Mouse (Mus musculus) kidney, postnatal 25 days (tissue): ENCODE results near the gene Lmtk3.

ENCODE experiments used
- DNase-seq, 2 experiments: peaks; one replicate each; pipeline ENCODE4 v3.0.0; 2021; ENCODE audit warnings: mixed read lengths in 2 of 2

The Lmtk3 gene

GRCm38 (mm10) chr7:45783511-45784091 lies at the start of gene Lmtk3:
TSS of gene Lmtk3 (plus strand) at chr7:45783738.
- DNase-seq: peak; percentile 69 to 79

- peak; percentile 87 to 92 for DNase-seq
Observed at GRCm38 (mm10) chr7:45739162-45739763, 44.3 kb upstream of the Lmtk3 start.

DNA sequence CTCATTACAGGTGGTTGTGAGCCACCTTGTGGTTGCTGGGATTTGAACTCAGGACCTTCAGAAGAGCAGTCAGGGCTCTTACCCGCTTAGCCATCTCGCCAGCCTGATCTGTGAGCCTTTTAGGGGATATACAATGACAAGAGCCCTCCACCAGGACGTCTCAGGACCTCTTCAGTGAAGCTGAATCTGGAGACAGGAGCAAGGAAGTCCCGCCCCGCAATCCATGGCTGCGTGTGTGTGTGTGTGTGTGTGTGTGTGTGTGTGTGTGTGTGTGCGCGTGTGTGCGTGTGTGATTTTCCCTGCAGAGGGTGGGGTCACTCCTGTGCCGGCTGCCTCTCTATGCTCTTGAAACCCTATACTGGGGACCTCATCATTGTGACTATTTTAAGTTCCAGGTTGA lies 43.7 kb upstream of the Lmtk3 start:
- no peak for DNase-seq

- no peak for DNase-seq
Observed at GRCm38 (mm10) chr7:45741308-45741707, 42.2 kb upstream of the Lmtk3 start.

DNA sequence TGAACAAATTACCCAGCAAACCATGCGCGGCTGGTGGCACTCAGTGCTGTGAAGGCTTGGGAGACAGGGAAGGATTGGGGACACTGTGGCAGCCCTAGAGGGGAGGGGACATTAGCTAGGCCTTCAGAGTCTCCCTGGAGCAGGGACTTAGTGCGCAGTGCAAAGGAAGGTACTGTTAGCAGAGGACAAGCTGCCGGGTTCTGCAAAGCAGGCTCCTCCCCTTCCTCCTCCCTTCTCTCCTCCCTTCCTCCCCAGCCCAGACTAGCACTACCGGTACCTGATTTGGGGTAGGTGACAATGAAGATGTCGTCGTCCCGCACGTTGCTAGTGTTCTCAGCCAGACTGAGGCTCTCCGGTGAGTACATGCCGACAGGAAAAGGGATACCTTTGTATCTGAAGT lies 41.8 kb upstream of the Lmtk3 start:
- no peak for DNase-seq

- no peak for DNase-seq
Observed at GRCm38 (mm10) chr7:45742338-45742737, 41.2 kb upstream of the Lmtk3 start.

DNA sequence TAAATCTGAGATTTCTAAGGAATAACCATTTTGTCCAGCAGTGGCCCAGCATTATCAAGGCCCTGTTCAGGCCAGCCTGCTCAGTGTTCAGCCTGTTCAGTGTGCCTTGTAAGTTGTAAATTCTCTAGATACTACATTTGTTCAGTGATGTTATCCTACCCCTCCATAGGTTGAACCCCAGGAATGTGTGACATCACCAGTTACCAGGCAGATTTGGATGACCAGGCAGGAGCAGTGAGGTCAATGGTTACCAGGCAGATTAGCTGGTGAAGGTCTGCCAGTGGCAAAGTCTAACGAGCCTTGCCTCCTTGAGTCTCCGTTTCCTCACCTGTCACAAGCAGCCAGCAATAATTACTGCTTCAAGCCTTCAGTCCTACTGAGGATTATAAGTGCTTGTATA lies 39.2 kb upstream of the Lmtk3 start:
- DNase-seq: peak; percentile 87 to 92

- DNase-seq: peak in 1 of 2 experiments; percentile 29
Observed at GRCm38 (mm10) chr7:45746518-45746917, 37.0 kb upstream of the Lmtk3 start.

- DNase-seq: no peak
Observed at GRCm38 (mm10) chr7:45747450-45747849, 36.1 kb upstream of the Lmtk3 start.

DNA sequence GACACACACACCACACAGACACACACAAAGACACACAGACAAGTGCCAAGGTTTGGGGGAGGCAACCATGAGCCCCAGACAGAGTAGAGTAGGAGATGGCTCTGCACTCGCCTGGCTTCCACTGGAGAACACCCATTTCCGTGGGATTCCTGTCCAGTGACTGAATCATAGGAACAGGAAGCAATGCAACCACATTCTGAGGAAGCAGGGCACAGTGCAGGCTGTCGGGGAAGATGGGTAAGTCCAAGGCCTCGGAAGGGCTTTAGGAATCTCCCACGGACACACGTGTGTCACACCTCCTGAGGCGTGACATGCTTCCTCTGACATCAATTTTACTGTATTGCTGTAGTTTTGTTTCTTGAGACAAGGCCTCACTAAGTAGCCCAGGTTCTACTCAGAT lies 35.4 kb upstream of the Lmtk3 start:
- DNase-seq: peak in 1 of 2 experiments; percentile 57

DNA sequence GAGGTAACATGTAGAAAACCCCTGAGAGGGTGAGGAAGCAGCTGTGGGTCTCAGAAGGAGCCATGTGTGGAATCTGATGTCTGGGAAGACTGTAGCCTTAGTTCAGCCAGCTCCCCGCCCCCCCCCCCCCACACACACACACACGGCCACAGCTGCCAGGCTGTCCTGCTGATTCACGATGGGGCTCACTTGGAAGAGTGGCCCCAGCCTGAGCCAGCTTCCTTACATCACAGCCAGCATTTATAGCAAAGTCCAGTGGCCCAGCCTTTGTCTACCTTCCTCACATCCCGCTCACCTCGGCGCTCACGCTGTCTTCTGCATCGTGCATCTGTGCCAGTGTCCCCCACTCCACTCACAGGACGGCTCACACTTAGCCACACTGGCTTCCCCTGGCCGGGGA lies 34.1 kb upstream of the Lmtk3 start:
- DNase-seq: no peak

- DNase-seq: peak; percentile 50 to 63
Observed at GRCm38 (mm10) chr7:45750162-45750561, 33.4 kb upstream of the Lmtk3 start.

- DNase-seq: no peak
Observed at GRCm38 (mm10) chr7:45755703-45756102, 27.8 kb upstream of the Lmtk3 start.

- DNase-seq: peak; percentile 72 to 91
Observed at GRCm38 (mm10) chr7:45759400-45759799, 24.1 kb upstream of the Lmtk3 start.

GRCm38 (mm10) chr7:45760151-45760550 lies 23.4 kb upstream of the Lmtk3 start:
- DNase-seq: no peak

DNA sequence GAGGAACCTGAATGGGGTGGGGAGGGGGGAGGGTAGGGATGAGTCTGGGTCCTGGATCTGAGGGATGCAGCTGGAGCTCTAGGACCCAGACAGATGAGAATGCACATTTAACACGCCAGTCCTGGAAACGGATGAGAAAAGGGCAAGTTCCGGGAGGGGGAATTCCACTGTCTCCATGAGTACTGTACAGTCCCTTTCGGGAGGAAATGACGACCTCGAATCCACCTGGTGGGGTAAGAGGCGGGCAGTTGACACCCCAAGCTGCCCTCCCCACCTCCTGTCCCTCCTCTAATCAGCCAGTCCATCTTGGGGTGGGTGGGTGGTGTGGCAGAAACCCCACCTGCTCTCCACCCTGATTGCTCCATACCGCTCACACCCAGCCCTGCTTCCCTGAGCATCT lies 17.5 kb upstream of the Lmtk3 start:
- DNase-seq: no peak

DNA sequence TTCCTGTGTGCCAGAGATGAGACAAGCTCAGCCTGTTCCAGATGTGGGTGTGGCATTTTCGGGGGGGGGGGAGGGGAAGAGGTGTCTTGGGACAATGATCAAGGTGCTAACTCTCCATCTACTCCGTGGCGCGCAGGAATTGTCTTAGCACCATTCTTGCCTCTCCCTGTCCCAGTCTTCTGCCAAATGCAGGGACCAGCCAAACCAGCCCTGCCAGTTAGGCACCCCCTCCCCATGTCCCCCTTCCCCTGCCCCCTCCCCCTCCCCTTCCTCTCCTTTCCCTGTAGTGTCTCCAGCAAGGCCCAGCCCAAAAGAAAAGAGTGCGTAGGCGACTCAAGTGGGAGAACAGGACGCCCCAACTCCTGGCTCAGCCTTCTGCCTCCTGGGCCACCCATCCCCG lies 16.8 kb upstream of the Lmtk3 start:
- DNase-seq: no peak

DNA sequence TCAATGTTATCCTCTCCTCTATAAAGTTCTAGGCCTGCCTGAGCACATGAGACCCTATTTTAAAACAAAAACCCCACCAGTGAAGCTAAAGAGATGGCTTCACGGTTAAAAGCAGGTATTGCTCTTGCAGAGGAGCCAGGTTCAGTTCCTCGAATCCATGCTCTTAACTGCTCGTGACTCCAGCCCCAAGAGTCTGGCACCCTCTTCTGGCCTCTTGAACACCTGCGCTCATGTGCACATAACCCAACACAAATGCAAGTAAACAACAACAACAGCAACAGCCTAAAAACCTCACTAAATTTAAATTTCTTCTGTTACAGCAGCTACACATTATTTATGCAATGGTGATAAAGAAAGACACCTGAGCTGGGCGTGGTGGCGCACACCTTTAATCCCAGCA lies 16.0 kb upstream of the Lmtk3 start:
- DNase-seq: no peak

GRCm38 (mm10) chr7:45770427-45771082 lies 13.0 kb upstream of the Lmtk3 start:
- DNase-seq: no peak

- no peak for DNase-seq
Observed at GRCm38 (mm10) chr7:45771101-45771500, 12.4 kb upstream of the Lmtk3 start.

DNA sequence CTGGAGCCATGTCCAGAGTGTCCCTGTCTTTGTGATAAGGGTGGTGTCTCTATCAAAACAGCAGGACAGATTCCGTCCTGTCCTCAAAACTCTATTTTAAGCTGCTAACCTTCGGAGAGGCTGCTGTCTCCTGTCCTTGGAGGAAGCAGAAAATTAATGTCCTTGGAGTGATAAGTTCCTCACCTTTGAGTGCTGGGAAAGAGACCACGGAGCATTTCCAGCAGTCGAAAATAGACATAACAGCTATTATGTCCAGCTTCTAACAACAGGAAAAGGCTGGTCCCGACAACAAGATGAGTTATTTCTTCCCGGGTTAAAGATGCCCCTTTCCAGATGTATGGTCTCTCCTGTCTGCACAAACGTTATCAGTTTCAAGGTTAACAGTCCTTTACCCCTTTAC lies 8.3 kb upstream of the Lmtk3 start:
- no peak for DNase-seq

DNA sequence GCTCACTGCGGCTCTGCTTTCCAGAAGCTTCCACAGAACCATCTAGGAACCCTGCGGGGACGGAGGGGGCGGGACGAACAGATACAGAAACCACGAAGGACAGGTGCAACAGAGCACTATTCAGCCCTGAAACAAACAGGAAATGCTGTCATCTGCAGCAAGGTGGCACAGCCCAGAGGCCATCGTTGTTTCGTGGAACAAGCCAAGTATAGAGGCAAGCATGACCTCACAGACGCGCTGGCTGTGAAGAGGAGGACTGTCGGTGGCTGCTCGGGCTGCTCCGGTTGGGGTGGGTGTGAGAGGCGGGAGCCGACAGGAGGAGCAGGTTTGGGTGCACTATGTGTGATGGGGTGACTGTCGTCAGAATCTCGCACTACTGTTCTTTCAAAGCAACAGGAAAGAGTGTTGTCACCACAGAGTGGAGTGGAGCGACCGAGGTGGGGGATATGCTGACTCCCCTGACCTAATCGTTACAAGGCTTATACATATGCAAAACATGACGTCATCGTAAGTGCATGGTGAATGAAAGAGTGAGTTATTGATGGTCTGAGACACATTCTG lies 4.4 kb upstream of the Lmtk3 start:
- peak in 1 of 2 experiments; percentile 36 for DNase-seq

- DNase-seq: peak in 1 of 2 experiments; percentile 37
Observed at GRCm38 (mm10) chr7:45782271-45782670, 1.3 kb upstream of the Lmtk3 start.
